In the genomic region with DNA sequence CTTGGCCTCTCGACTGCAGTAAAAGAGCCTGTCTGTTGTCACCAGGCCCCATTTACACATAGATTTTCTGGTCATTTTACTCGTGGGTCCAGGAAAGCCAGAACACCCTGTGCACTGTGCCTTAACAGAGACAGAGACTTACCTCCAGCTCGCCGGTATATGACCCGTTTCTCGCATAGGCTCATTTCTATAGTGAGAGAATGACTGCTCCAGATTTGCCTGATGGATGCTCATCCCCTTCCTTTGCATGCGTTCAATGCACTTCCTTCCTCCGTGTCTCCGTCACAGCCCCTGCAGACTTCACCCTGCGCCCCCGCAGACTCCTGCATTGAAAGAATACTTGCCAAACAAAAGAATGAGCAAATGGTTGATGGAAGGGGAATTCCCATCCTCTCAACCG, we compare ENCODE assay signal across 22 mouse cellular contexts.
"Had no signal": no experiment of that assay in that cellular context is flagged by ENCODE, and none has a peak within 500 bp of the region (broad histone marks: within the 10 kb centered on the region; RNA-seq: fewer than 3 reads in every experiment).

No protein-coding gene starts in this region.

- H3K36me3 ChIP-seq: heart, embryonic 12.5 days; hindbrain, embryonic 13.5 days; hindbrain, embryonic 15.5 days; kidney, embryonic 15.5 days; limb, embryonic 13.5 days; limb, embryonic 15.5 days had no signal

- H3K4me3 ChIP-seq: heart, adult 2 months; heart, embryonic 12.5 days; hindbrain, embryonic 13.5 days; hindbrain, embryonic 15.5 days; kidney, embryonic 15.5 days; limb, embryonic 13.5 days; limb, embryonic 15.5 days had no signal

- H3K9me3 ChIP-seq: hindbrain, embryonic 13.5 days; hindbrain, embryonic 15.5 days; kidney, embryonic 15.5 days; limb, embryonic 13.5 days; limb, embryonic 15.5 days had no signal

- H3K4me1 ChIP-seq: heart, embryonic 12.5 days; hindbrain, embryonic 15.5 days; limb, embryonic 13.5 days; limb, embryonic 15.5 days had no signal

- DNase-seq: gastrocnemius, postnatal 14 days; gastrocnemius, postnatal 36 days; heart, adult 11 months; heart, adult 2 months; heart, postnatal 10 days; kidney, adult 11 months; kidney, adult 2 months; kidney, adult 9 months; kidney, postnatal 14 days; kidney, postnatal 36 days; layer of hippocampus, adult 9-11 months; layer of hippocampus, postnatal 36 days; left cerebral cortex, postnatal 4 days had no signal

- H3K9ac ChIP-seq: heart, embryonic 12.5 days; hindbrain, embryonic 13.5 days; hindbrain, embryonic 15.5 days; kidney, embryonic 15.5 days; limb, embryonic 13.5 days; limb, embryonic 15.5 days had no signal

- H3K4me2 ChIP-seq: heart, embryonic 12.5 days; hindbrain, embryonic 13.5 days; hindbrain, embryonic 15.5 days; kidney, embryonic 15.5 days; limb, embryonic 13.5 days; limb, embryonic 15.5 days had no signal

- H3K27me3 ChIP-seq: heart, embryonic 12.5 days; hindbrain, embryonic 13.5 days; hindbrain, embryonic 15.5 days; kidney, embryonic 15.5 days; limb, embryonic 15.5 days had no signal

- H3K27ac ChIP-seq: heart, adult 2 months; hindbrain, embryonic 13.5 days; hindbrain, embryonic 15.5 days; hindbrain, postnatal 0 days; kidney, embryonic 15.5 days; kidney, postnatal 0 days; limb, embryonic 13.5 days; limb, embryonic 15.5 days had no signal

- ATAC-seq: hindbrain, postnatal 0 days; intestine, embryonic 16.5 days had no signal
